Mouse (Mus musculus) urinary bladder, postnatal 25 days (tissue): ENCODE results near the gene Sox6.

Experiments
- DNase-seq: peaks from one replicate; pipeline ENCODE4 v3.0.0; 2022; ENCODE audit warnings: low spot score

Gene Sox6

DNA sequence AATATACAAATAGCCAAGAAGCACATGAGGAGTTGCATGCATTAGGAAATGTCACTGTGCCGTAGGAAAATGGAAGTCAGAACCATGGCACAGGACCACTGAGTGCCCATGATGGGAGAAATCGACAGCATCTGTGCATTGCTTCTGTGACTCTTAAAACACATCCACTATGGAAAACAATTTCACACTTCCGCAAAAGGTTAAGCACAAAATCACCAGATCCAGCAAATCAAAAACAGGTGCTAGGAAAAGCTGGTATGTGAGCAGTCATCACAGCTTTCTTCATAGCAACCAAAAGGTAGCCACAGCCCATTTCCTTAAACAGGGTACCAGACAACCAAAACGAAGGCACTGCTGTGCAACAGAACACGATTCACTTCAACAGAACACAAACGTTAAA, 52.9 kb downstream of the Sox6 start:
- DNase-seq: no peak

GRCm38 (mm10) chr7:115984076-115984475, 54.5 kb downstream of the Sox6 start:
- DNase-seq: no peak

GRCm38 (mm10) chr7:115979813-115980512, 58.6 kb downstream of the Sox6 start:
- DNase-seq: no peak

DNA sequence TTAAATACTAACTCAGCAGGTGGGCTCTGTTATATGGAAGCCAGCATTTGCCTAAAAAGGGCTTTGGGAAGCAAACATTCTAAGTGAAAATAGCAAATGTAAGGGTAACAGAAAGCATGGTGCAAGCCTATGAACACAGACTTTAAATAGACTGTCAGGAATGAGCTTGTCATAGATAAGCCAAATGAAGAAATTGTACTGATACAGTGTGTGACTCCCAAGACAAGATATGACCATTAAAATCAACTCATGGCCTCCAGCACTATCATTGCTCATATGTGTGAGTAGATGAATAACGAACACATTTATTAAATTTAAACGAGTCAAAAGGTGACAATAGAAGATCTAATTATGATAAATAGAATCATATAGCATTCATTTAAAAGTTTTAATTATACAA, 64.1 kb downstream of the Sox6 start:
- no peak for DNase-seq

- DNase-seq: no peak
Measured at GRCm38 (mm10) chr7:115967186-115967585, 71.4 kb downstream of the Sox6 start.

DNA sequence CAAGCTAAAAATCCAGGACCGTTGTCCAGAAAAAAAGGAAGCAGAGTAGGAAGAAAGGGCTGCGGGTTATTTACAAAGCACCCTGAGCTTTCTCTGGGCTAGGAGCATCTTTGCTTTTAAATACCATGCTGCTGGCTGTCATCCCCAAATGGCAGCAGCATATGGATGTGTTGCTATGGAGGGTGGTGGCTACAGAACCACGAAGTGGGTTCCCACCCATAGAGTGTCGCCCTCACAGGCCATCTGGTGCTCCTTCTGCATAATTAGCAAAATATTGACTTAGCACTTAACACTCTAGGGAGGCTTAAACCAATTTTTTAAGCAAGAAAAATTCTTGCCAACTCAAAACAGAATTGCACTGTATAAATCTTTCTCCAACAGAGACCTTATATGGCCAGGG, 72.4 kb downstream of the Sox6 start:
- DNase-seq: no peak

- no peak for DNase-seq
Measured at GRCm38 (mm10) chr7:115953046-115953445, 85.5 kb downstream of the Sox6 start.

DNA sequence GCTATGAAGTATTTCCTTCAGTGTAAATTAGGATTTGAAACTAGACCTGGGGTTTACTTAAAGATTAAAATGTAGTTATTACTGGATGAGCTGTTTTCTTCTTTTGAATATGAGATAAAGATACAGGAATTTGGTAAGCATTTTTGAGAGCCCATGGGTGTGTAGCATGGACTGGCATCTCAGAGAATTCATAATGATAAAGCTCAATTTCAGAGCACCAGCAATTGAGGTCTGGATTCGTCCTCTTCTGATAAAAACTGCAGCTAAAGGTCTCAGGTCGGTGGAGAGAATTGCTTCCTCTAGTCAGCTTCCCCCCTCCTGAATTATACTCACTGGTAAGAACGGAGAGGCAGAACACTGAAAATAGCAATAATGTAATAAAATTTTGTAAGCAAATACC, 86.4 kb downstream of the Sox6 start:
- no peak for DNase-seq

DNA sequence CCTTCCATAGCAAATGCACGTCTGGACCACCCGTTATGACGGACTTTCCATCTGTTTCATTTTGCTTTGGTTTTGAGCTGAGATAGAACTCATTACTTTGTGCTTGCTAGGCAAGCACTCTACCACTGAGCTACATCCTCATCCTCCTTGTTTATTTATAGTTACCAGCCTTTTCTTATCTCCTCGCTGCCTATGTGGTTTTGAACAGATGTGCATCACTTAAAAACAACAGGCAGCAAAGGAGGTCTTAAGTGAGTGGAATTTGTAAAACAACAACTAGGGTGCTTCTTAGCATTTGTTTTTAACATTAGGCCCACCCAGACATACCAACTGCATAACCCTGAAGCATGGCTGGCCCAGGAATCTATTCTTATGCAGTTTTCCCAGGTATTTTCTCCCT, 86.9 kb downstream of the Sox6 start:
- DNase-seq: no peak

DNA sequence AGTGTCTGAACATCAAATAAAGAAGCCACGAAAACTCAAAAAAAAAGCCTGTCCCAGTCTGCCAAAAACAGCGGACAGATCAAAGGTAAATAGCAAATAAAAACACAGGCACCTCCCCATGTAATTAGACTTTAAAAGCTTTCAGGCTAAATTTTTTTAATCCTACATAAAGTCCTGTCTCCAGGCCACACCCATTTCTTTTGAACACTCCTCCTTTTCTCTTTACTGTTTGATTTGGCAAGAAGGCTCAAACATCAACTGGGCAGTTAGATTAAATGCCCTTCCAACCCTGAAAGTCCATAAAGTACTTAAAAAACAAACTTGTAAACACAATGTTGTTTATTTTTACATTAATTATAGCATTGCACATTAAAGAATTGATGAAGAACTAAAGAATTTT, 90.7 kb downstream of the Sox6 start:
- DNase-seq: no peak

DNA sequence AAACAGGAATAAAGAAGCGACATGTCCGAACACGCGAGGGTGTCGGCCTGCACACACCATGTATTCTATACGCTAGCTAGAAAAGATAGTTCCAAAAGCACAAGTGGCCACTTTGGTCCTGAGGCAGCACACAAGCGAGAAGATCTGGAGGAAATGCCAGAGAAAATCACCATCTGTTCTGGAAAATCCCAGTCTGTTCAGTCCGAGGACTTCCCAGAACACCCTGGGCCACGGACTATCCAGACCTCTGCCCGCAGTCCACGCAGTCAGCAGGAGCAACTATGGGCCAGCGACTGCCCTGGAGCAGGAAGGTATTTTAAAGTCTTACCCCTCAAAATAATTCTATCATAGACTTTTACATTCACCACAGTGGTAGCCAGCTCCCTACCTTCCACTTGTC, 92.0 kb downstream of the Sox6 start:
- DNase-seq: no peak

GRCm38 (mm10) chr7:115945516-115945915, 93.1 kb downstream of the Sox6 start:
- no peak for DNase-seq

DNA sequence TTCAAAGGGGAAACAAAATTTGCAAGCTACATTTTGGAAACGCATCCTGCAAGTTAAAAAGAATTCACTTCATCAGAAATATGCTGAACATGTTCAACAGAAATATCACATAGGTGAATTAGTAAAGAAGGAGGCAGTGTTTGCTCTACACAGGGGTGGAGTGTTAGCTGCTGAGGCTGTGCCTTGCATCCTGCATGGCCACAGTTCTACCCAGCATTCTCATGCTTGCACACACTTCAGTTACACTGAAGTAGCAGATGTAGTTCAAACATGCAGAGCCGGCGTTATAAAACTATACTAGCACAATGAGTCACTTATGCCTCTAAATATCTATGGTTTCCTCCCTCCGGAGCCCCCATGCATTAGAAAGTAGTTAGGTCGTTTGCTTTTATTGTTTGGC, 94.3 kb downstream of the Sox6 start:
- DNase-seq: no peak

GRCm38 (mm10) chr7:115941766-115942165, 96.8 kb downstream of the Sox6 start:
- DNase-seq: no peak

GRCm38 (mm10) chr7:115939292-115939691, 99.3 kb downstream of the Sox6 start:
- DNase-seq: no peak

DNA sequence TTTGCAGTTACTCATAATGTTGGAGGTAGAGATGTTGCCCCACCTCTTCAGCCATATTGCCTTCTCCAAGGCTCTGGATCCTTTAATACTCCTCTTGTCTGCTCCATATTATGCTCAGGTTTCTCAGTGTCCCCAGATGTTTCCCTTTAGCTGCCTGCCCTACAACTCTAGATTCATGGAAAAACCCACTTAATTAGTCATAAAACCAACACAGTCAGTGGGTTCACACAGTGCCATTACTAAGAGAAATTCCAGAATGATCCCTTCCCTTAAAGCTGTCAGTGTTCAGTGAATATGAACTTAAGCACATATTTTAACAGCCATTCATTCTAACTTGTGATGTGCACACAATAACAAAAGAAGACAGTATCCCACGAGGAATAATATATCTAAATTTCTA, 101.7 kb downstream of the Sox6 start:
- no peak for DNase-seq

DNA sequence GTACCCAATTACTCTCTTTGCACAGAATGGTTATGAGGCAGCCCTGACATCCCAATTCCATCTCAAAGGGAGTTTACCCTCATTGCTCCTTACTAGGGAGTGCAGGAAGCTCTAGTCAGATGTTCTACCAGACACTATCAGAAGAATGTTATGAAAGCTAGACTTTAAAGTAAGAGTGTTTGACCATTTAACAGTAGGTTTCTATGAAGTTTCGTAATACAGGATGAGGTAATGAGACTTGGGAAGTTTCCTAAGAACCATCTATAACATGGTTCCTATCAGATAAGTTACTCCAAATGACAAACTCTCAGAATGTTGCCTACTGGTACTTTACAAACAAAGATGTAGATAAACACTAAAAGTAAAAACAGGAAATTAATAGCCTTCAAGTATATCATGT, 123.3 kb downstream of the Sox6 start:
- DNase-seq: no peak

GRCm38 (mm10) chr7:115910313-115910712, 128.3 kb downstream of the Sox6 start:
- no peak for DNase-seq

- no peak for DNase-seq
Measured at GRCm38 (mm10) chr7:115904798-115905207, 133.8 kb downstream of the Sox6 start.

GRCm38 (mm10) chr7:115903931-115904797, 134.4 kb downstream of the Sox6 start:
- DNase-seq: no peak

- no peak for DNase-seq
Measured at GRCm38 (mm10) chr7:115903368-115903767, 135.2 kb downstream of the Sox6 start.

GRCm38 (mm10) chr7:115895831-115896230, 142.8 kb downstream of the Sox6 start:
- no peak for DNase-seq

DNA sequence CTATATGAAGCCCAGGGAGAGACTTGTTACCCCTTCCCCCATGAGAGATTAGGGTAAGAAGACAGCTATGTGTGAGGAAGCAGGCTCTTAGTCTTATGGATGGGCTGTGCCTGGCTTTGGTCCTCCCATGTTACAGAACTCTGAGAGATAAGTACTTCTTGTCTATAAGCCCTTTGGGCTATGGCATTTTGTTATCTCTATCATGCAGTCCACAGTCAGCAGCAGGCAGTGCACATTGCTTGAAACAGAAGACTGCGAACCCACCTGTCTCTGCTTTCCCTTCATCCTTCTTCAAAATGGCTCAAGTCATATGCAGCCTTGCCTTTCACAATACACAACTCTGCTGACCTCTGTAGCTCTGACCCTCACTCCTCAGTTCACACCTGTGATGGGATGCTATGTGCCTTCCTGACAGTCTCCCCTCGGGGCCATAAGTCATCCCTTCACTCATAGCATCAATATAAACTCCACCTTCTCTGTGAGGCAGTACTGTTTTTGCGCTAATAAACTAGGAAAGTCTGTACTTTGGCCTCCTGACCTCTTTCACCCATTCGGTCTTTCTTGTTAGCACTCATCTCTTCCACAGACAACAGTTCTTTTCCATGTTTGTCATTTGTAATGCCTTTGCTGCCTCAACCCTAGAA, 143.4 kb downstream of the Sox6 start:
- DNase-seq: no peak
